Mouse (Mus musculus): ENCODE results near the gene Cd5. TPM values are rescaled to one million over a fixed set of nuclear protein-coding genes. Genes with fewer than 3 reads are reported as not detected.
A peak's percentile ranks its signal among the peaks of the same experiment; 100 is the strongest.

Cd5 gene
- total and polyA plus RNA-seq, 2 experiments from 2014 or later = 0.53 to 0.55 TPM

GRCm38 (mm10) chr19:10688537-10689352, 50.1 kb downstream of the Cd5 start, which contains the start of gene Vps37c:
Gene Vps37c, plus strand, starts transcription at chr19:10688735.
- peaks cover 18% of the 10 kb centered on the region; the same call in 1 of the 2 replicates for H3K4me1 ChIP-seq (ENCODE audit: insufficient read depth, low read length)
- peak within 1 kb of the TSS; percentile 96 for H3K9ac ChIP-seq (replicated peaks; ENCODE audit: low read length, poor library complexity, severe bottlenecking)
- H3K27me3 ChIP-seq (ENCODE audit: insufficient read depth, low read length) = no peaks in the 10 kb centered on the region
- under 1% methylated on average over 49 of the region's 74 CpGs for WGBS
- peak within 1 kb of the TSS; percentile 96 for H3K27ac ChIP-seq (ENCODE audit: low read depth, low read length)
- no peak; the same call in 1 of the 2 replicates for TF ChIP-seq CTCF (IDR thresholded peaks at IDR 0.05)
- H3K4me3 ChIP-seq (ENCODE audit: low read depth, low read length) = peak within 1 kb of the TSS; percentile 78
- DNase-seq (ENCODE audit: low spot score) (peak; percentile 93), ATAC-seq (ENCODE audit: low FRiP score) (peak; percentile 92)
- no peaks in the 10 kb centered on the region for H3K36me3 ChIP-seq (ENCODE audit: insufficient read depth, low read length)
- H3K4me2 ChIP-seq (ENCODE audit: low read depth, low read length, poor library complexity, severe bottlenecking) = peak within 1 kb of the TSS; percentile 77
- H3K9me3 ChIP-seq (ENCODE audit: low read length) = no peaks in the 10 kb centered on the region

- H3K4me3 ChIP-seq (ENCODE audit: low read depth, low read length) = no peak overlapping the region
- peaks cover 13% of the 10 kb centered on the region; the same call in 1 of the 2 replicates for H3K4me1 ChIP-seq (ENCODE audit: insufficient read depth, low read length)
- no peak overlapping the region for H3K27ac ChIP-seq (ENCODE audit: low read depth, low read length)
- H3K9ac ChIP-seq (replicated peaks; ENCODE audit: low read length, poor library complexity, severe bottlenecking) = no peak overlapping the region
- H3K27me3 ChIP-seq (ENCODE audit: insufficient read depth, low read length) = no peaks in the 10 kb centered on the region
- no peaks in the 10 kb centered on the region for H3K36me3 ChIP-seq (ENCODE audit: insufficient read depth, low read length)
- whole genome bisulfite sequencing = 72% methylated on average over 2 of the region's 2 CpGs
- H3K9me3 ChIP-seq (ENCODE audit: low read length) = no peaks in the 10 kb centered on the region
- no peak overlapping the region for H3K4me2 ChIP-seq (ENCODE audit: low read depth, low read length, poor library complexity, severe bottlenecking)
- TF ChIP-seq CTCF (IDR thresholded peaks at IDR 0.05) = no peak
- ATAC-seq (ENCODE audit: low FRiP score) (no peak), DNase-seq (ENCODE audit: low spot score) (no peak)
These were observed 53.1 kb downstream of the Cd5 start for GRCm38 (mm10) chr19:10685727-10686126.

GRCm38 (mm10) chr19:10685081-10685480, 53.7 kb downstream of the Cd5 start:
- Histone ChIP-seq H3K4me2 (ENCODE audit: low read depth, low read length, poor library complexity, severe bottlenecking) (no peak overlapping the region), H3K27me3 (ENCODE audit: insufficient read depth, low read length) (no peaks in the 10 kb centered on the region), H3K4me1 (ENCODE audit: insufficient read depth, low read length) (0 out of 2 replicates have a peak, but pooled peaks cover 8% of the 10 kb centered on the region), H3K9ac (replicated peaks; ENCODE audit: low read length, poor library complexity, severe bottlenecking) (no peak overlapping the region), H3K4me3 (ENCODE audit: low read depth, low read length) (no peak overlapping the region), H3K27ac (ENCODE audit: low read depth, low read length) (no peak overlapping the region), H3K9me3 (ENCODE audit: low read length) (no peaks in the 10 kb centered on the region), H3K36me3 (ENCODE audit: insufficient read depth, low read length) (no peaks in the 10 kb centered on the region)
- no peak for TF ChIP-seq CTCF (IDR thresholded peaks at IDR 0.05)
- DNase-seq (ENCODE audit: low spot score) (no peak), ATAC-seq (ENCODE audit: low FRiP score) (no peak)
- WGBS = 91% methylated on average over 9 of the region's 9 CpGs

- TF ChIP-seq CTCF (IDR thresholded peaks at IDR 0.05) = peak; percentile 24
- H3K4me2 ChIP-seq (ENCODE audit: low read depth, low read length, poor library complexity, severe bottlenecking) = no peak overlapping the region
- H3K27me3 ChIP-seq (ENCODE audit: insufficient read depth, low read length) = no peaks in the 10 kb centered on the region
- no peak for ATAC-seq (ENCODE audit: low FRiP score)
- no peak overlapping the region for H3K27ac ChIP-seq (ENCODE audit: low read depth, low read length)
- H3K4me1 ChIP-seq (ENCODE audit: insufficient read depth, low read length) = no peaks in the 10 kb centered on the region
- no peaks in the 10 kb centered on the region for H3K36me3 ChIP-seq (ENCODE audit: insufficient read depth, low read length)
- no peak overlapping the region for H3K9ac ChIP-seq (replicated peaks; ENCODE audit: low read length, poor library complexity, severe bottlenecking)
- no peak overlapping the region for H3K4me3 ChIP-seq (ENCODE audit: low read depth, low read length)
- no peak for DNase-seq (ENCODE audit: low spot score)
- 69% methylated on average over 4 of the region's 4 CpGs for whole genome bisulfite sequencing
- no peaks in the 10 kb centered on the region for H3K9me3 ChIP-seq (ENCODE audit: low read length)
These were observed 57.2 kb downstream of the Cd5 start for GRCm38 (mm10) chr19:10681571-10681970.

GRCm38 (mm10) chr19:10678772-10679067, 60.1 kb downstream of the Cd5 start:
- DNase-seq (ENCODE audit: low spot score) (no peak), ATAC-seq (ENCODE audit: low FRiP score) (0 out of 2 replicates have a peak, but pooled peaks have one; percentile 28)
- H3K27me3 ChIP-seq (ENCODE audit: insufficient read depth, low read length) = no peaks in the 10 kb centered on the region
- H3K4me3 ChIP-seq (ENCODE audit: low read depth, low read length) = no peak overlapping the region
- H3K4me2 ChIP-seq (ENCODE audit: low read depth, low read length, poor library complexity, severe bottlenecking) = no peak overlapping the region
- H3K36me3 ChIP-seq (ENCODE audit: insufficient read depth, low read length) = no peaks in the 10 kb centered on the region
- no peaks in the 10 kb centered on the region for H3K4me1 ChIP-seq (ENCODE audit: insufficient read depth, low read length)
- H3K9ac ChIP-seq (replicated peaks; ENCODE audit: low read length, poor library complexity, severe bottlenecking) = no peak overlapping the region
- 81% methylated on average over 1 of the region's 1 CpGs for WGBS
- TF ChIP-seq CTCF (IDR thresholded peaks at IDR 0.05) = no peak
- H3K9me3 ChIP-seq (ENCODE audit: low read length) = no peaks in the 10 kb centered on the region
- H3K27ac ChIP-seq (ENCODE audit: low read depth, low read length) = no peak overlapping the region
